Mouse (Mus musculus) neutrophil, adult 59 days (primary cell): ENCODE data around the gene 4930503B20Rik. TPM values are rescaled to one million over a fixed set of nuclear protein-coding genes. Genes with fewer than 3 reads are reported as not detected.

ENCODE experiments used
- total RNA-seq, 2 experiments: library from RNA; stranded (reverse); gene quantifications; 1 replicate in 1 of 2; 2 replicates in 1 of 2; pipeline ENCODE4 v1.2.4; 2023

The 4930503B20Rik gene
- total RNA-seq = not detected

GRCm38 (mm10) chr3:146651217-146651616, at the start of gene 4930503B20Rik:
4930503B20Rik (minus strand) TSS chr3:146651317.

GRCm38 (mm10) chr3:146684811-146685675, 33.9 kb upstream of the 4930503B20Rik start, which contains the start of gene Samd13:
Samd13 (minus strand) TSS chr3:146685592.

GRCm38 (mm10) chr3:146615496-146615895, 35.6 kb downstream of the 4930503B20Rik start, which contains the start of gene Dnase2b:
Dnase2b (minus strand) TSS chr3:146615596.

Other genes starting within 250 kb of the 4930503B20Rik start
- 10 to 100 TPM in 1 of 2 experiments, 1 to 10 TPM in 1; 7.7 to 10.9 TPM for gene Ssx2ip, start 246.7 kb downstream of the 4930503B20Rik start, total RNA-seq
- gene Ctbs, start 201.5 kb downstream of the 4930503B20Rik start, total RNA-seq = 10 to 100 TPM; 25.1 to 25.9 TPM
- gene Spata1, start 151.6 kb downstream of the 4930503B20Rik start, total RNA-seq = 1 to 10 TPM; 5.3 to 6.1 TPM
- gene Gng5, start 151.5 kb downstream of the 4930503B20Rik start, total RNA-seq = 100 to 1,000 TPM; 288 to 291 TPM
- 10 to 100 TPM; 34.3 to 47.7 TPM for gene Rpf1, start 129.9 kb downstream of the 4930503B20Rik start, total RNA-seq
- not detected for gene Uox, start 80.9 kb downstream of the 4930503B20Rik start, total RNA-seq
- not detected for gene Dnase2b, start 35.7 kb downstream of the 4930503B20Rik start, total RNA-seq
- 1 to 10 TPM in 1 of 2 experiments, not detected in 1; 1.1 TPM for gene Samd13, start 34.3 kb upstream of the 4930503B20Rik start, total RNA-seq
- 10 to 100 TPM; 44.4 to 48.7 TPM for gene Prkacb, start 161.7 kb upstream of the 4930503B20Rik start, total RNA-seq
- under 1 TPM; 0.20 TPM for gene Ttll7, start 201.1 kb upstream of the 4930503B20Rik start, total RNA-seq